Mouse (Mus musculus) embryo, embryonic 10.5 days (tissue): ENCODE data around the gene Jph4.

Experiments
- DNase-seq: peaks from one replicate; pipeline ENCODE4 v3.0.0-alpha.2; 2015; ENCODE audit warnings: low spot score

Jph4 gene

DNA sequence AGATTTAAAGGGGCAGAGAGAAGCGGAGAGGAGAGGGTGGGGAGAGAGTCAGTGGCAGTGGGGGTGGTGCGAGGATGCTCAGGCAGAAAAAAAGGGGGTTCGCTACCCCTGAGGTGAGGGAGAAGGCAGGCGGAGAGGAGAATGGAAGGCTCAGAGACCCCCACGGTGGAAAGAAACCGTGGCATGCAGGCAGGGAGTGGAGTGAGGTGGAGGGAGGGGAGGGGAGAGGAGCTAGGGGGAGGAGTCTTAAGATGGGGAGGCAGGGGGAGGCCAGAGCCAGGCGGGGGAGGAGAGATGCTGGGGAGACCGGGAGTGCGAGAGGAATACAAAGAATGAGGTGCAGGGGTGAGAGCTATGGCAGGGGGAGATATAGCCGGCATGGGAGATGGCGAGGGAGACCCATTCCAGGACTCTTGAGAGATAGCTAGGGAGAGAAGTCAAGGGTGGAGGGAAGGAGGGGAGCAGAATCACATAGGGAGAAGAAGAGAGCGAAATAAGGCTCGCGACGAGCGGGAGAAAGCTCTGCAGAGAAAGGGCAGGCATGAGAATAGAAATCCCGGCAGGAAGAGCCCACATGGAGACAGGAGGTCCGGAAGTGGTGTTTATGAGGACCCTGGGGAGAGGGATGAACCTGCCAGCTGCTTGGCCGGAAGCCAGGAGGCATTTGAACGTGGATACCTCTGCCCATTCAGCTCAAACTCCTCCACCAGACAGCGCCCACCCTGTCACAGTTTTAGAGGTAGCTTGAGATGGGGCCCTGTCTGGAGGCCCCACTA is at the start of gene Jph4:
Jph4 (minus strand) TSS at position 511 of the 776 bp plus-strand sequence.
- no peak for DNase-seq

DNA sequence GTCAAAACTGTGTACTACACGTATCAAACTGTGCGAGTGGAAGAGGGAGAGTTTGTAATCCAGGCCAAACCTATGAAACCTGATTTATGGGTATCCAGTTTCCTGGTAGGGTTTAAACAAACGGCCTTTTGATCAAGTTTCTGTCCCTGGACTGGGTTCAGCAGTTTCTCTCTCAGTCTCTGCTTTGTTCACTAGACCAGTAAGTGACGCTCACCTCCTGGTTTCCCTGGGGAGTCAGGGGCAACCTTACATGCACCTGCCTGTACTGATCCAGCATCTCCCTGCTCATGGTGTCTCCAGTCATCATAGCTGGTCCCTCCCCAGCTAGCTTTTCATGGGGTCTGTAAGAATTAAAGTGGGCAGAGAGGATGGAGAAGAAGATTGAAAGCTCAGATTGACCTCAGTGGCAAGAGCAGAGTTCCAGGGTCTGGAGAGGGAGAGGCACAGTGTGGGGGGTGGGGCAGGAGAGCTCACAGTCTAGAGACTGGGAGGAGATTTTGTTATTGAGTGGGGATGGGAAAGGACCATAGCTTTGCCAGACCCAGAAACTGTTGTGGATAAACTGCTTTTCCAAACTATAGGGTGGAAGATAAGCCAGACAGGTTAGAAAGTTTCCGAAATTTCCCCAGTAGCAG is 47.6 kb upstream of the Jph4 start:
- no peak for DNase-seq

DNA sequence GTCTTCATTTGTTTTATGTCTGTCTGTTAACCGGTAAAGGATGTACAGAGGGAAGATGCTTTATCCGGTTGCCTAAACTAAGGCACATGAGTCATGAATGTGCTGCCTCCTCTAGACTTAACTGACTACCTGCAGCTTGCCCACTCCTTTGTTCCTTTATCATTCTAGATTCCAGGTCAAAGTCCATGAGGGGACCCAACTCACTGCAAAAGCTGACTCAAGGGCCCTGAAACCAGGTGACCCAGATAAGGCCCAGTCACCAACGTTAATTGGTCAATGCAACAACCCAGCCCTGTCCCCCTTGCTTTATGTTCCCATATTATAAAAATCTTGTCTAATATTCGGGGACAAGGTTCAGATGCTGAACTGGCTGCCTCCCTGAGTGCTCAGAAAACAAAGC is 45.4 kb upstream of the Jph4 start:
- DNase-seq: no peak

DNA sequence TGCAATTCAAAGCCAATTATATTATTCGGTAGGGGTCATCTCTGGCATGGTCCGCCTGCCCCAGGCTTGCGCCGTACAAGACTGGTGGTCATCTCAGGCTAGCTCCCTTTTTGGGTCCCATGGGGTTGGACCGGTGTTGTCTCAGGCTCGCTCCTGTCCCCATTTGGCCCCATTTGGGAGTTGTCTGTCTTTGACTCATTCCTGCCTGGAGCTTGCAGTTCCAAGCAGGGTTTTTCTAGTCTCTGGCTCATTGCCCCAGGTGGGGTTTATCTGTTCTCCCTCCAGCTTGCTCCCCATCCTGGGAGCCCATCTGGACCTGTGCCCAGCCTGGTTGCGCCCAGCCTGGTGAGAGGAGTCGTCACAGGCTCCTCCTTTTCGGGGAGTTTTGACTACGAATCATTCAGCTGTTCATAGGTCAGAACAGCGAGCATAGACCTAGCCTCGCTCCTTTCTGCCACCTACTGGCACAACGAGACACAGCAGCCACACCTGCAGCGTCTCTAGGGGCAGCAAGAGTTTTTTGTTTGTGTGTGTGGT is 44.4 kb upstream of the Jph4 start:
- DNase-seq: peak; percentile 84

DNA sequence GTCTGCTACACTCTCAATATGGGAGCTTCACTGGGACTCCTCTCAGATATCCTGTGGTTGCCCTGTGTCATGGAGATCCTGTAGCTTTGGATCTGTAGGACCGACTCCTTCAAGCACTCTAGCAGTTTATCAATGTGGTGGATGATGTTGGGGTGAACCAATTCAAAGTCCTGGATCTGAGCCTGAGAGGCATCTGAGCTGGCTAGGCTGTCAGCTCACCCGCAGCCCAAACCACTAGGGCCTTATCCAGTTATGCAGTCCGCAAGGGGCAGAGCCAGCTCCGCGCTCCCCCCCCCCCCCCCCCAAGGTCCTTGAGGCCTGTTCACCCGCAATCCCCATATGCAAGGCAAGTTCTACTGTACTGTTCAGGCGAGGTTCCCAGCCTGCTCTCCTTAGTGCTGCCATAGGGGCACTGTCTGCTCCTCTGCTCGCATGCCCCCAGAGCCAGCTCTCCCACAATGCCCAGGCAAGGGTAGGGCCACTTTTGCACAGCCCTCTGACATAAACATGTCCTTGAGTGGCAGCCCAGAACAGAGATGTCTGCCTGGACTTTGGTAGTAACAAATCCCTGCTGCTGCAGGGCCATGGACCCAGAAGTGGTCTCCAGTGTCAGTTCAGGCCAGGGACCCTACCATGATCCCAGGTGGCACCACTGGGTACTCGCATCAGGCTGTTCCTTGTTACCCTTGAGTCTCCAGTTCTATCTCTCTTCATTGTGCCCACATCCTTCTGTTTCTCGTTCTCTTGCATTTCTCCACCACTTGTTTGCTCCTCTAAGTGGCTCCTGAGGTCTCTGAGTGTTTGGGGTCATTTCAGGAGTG is 43.7 kb upstream of the Jph4 start:
- DNase-seq: no peak

DNA sequence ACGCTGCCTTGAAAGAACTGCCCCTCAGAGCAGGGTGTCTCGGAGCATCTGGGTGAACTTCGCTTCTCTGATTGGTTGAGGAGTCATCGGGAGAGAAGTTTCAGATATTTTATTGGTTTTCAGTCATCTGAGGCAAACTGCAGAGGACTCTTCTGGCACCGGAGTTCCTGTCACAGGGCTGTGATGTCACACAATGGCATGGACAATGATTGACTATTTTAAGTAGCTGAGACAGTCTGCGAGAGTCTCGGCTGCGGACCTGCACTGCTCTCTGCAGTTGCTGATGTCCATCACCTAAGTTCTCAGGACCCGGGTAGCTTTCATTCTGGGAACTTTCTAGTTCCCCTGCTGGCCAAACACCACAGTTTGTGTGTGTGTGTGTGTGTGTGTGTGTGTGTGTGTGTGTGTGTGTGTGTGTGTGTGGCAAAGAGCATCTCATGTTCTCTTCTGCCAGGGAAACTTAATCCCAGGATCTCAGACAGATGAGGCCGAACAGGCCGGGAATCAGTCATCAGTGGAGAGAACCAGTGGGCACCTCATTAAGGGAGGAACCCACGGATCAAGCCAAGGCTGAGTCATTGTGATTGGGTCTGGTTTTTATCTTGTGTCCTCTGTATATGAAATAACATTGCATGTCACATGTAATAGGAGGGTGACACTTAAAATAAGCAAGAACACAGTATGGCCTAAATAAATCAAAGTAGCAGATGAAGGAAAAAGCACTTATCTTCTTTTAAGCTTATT is 40.8 kb upstream of the Jph4 start:
- no peak for DNase-seq

DNA sequence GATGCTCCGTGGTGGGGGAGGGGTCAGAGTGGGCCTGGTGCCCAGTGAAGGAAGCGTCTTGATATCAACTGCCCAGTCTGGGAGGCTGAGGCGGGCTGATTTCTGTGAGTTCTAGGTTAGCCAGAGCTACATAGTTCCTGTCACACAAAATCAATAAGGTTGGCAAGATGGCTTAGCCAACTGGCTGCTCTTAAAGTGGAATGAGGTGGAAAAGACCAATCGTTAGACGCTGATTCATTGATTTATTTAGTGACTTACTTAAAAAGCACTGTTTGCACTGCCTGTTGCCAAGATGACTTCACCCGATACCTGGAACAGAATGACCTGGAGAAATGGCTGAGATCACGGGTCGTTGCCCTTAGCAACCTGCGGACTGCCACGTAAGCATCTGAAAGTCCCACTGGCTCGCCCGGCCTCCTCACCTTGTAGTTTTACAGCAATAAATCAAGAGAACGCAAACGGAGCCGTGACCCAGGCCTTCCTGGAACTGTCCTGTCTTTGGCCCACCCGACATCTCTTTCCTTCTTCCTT is 36.3 kb upstream of the Jph4 start:
- DNase-seq: no peak

DNA sequence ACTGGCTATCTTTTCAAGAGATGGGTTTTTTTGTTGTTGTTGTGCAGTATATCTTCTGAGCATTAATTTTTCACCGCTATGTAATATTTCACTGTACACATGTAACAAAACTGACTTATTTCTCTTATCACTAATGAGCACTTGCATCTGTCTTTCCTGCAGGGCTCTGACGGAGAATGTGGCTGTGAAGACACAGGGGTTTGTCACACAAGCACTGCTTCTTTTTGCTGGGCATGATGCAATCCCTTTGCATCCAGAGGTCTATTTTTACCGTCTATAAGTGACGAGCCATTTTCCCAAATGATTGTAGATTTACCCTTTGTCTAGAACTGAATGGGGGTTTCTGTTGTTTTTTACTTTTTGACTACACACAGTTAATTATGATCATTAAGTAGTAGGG is 35.4 kb upstream of the Jph4 start:
- no peak for DNase-seq

DNA sequence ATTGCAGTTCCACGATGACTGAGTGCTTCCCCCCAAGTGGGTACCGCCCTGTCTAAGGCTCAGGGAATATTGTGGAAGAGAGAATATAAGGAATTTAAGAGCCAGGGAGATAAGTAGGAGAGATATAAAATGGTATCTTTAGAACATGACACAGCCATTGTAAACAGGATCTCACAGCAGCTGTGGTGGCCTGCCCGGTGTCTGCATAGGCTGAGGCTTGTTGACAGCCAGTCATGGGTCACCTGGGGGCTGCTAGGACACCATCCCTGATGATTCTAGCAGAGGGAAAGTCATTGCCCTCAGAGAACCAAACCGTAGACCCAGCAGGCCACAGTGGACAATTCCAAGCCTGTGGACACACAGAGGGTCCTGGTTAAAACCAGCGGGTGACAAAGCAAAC is 34.2 kb upstream of the Jph4 start:
- no peak for DNase-seq

DNA sequence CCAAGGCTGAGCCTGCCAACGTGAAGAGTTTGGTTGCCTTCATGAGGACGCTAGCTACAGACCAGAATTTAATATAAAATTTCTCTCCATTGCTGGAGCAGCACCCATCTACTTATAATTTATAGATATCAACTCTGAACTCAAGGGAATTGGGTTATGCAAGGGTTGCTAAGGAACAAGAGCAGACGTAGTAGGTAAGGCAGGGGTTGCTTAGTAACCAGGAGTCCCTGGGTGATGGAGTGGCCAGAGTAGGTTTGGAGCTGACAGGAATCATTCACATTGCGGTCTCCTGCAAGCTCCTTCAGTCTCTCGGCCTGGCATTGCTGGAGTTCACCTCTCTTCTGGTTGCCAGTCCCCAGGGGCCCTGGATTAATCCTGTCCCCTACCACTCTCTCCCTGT is 32.3 kb upstream of the Jph4 start:
- no peak for DNase-seq

DNA sequence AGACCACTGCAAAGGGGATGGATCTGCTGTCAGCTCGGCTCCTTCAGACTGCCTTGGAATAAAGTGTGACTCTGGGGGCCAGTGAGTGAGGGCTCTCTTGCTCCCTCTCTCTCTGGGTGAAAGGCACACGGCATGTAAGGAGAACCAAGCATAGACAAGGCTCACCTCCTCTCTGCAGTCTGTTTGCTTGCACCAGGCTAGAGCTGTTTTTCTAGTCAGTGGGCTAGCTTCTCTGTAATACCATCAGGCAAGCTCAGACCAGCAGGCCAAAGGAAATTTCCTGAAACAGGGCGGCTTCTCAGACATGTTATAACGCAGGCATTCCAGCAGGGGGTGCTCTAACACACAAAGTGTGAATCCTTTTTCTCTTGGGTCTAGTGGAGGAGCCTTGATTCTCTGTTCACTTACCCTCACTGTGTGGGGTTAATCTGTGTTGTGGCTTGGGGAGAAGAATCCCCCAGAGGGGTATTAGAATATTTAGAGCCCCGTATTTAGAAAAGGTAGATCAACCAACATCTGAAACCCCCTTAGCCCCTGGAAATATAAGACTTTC is 31.7 kb upstream of the Jph4 start:
- DNase-seq: peak; percentile 90

DNA sequence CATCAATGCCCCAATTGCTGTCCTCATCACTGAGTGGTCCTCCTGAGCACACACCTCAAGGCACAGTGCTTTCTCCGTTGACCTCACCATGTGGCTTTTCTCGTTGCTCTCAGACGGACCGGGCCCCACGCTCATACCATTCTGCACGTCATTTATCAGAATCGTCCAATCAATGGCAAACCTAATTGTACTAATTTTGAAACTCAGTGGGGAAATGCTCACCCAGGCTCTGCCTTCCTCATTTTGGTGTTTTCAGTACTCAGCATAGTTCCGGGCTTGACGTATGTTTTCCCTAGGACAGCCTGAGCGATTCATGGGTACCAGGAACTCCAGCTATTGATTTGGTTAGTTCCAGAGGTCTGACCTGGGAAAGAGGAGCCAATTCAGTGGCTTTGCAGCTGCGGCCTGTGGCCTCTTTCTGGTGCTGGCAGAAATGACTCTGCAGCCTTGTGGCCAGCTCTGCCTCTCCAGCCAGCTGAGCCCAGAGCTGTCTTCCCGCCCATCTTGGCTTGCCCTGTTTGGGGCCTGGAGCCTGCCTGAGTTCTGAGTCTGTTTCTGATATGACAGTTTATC is 30.2 kb upstream of the Jph4 start:
- DNase-seq: no peak

DNA sequence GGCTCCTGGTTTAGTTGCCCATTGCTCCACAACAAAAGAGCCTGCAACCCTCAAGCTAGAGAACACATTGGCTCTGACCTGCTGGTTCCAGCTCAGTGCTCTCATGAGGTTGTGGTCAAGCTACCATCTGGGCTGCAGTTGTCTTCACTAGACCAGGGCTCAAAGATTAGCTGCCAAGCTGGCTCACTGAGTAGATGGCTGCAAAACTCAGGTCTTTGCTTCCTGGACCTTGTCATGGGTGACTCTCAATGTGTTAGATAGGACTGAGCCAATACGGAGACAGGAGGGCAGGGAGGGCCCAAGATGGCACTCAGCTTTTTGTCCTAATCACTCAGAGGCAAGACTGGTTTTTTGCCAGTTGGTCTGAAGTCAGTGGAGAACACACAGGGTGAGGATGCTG is 29.6 kb upstream of the Jph4 start:
- no peak for DNase-seq

DNA sequence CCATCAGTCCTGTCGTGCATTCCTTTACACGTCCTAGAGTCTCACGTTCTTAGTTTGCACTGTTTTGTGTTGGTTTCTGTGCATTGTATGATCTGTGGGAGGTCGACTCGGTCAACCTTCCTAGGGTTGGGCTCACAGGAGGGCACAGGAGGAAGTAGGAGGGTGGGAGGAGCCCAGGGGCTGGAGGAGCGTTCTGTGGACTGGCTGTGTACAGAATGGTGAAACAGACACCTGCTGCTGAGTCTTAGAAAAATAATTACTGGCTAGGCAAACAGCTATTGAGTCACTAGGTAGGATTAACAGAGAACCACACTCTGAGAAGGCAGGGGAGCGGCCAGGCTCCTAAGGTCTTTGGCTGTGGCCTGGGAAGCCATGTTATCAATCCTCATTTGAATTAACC is 22.6 kb upstream of the Jph4 start:
- no peak for DNase-seq

DNA sequence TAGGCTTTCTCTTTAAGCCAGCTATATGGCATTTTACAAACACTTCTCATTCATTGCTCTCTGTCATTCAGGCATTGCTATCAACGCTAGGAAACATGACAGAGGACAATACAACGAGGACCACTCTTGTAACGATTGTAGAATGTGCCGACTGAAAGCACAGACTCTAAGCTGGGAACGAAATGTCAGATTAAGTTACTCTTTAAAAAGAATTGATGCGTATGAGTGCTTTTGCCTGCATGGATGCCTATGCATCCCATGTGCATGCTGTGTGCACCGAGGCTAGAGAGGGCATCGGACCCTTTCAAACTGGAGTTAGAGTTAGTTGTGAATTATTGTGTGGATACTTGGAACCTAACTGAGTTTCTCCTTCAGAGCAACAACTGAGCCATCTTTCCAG is 18.9 kb upstream of the Jph4 start:
- no peak for DNase-seq

DNA sequence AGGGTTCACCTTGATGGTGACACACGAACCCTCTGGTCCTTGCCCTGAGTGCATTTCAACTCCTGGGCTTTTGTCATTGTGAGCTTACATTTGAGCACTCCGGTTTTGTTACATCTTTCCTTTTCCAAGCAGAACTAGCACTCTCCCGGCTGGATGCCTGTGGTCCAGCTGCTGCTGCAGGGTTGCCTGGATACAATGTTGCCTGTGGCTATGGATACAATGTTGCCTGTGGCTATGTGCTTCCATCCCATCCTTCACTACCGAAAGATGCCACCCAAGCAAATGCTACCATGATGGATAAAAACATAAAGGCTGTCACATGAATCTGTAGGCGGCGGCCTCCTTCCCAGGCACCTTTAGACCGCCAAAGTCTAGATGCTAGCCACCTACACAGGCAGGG is 9.8 kb upstream of the Jph4 start:
- DNase-seq: no peak

DNA sequence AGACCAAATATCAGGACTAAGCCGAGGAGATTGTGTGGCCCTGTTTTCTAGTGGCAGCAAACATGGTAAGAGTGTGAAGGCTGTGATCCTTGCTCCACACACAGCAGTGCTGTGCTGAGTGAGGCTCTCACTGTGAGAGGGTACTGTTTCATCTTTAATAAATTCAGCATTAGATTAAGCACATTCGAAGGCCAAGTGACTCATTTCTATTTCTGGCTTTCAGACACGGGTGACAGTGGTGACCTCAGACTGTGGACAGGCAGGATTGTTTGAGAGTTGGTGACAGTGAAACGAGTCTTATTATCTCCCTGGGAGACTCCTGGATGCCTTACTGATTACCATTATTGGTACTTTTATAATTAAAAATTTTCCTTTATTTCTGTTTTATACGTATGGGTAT is 9.0 kb upstream of the Jph4 start:
- no peak for DNase-seq

DNA sequence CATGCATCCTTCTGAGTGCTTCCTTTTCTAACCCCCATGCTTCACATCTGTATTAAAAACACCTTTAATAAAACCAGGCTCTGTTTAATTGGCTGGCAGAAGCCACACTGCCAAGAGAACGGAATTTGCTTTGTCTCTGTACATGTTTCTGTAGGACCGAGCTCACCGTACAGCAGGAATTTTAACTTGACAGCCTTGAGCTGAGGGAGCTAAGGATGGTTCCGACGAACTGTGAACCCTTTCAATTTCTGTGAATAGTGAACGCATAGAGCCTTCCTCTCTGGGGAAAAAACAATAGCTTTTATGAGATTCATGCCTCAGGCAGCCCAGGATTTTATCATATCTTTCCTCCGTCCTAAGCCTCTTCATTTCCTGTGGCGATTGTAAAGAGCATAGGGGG is 5.6 kb upstream of the Jph4 start:
- no peak for DNase-seq

DNA sequence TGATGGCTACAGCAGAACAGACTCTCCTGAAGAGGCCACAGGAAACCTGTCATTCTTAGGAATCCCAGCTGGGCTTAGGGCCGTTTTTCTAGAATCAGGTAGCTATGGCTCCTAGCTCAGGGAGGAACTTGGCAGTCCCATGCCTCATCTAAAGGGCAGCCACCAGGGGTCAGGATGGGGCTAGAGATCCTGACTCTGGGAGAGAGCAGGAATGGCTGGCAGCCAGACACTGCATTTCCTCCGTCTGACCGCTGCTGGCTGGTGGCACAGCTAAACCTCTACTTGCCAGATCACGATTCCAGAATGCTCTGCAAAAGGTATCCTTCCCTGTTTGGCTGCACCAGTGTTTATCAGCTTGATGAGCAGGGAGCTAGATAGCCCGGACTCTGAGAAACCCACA is 5.2 kb upstream of the Jph4 start:
- DNase-seq: peak; percentile 92

DNA sequence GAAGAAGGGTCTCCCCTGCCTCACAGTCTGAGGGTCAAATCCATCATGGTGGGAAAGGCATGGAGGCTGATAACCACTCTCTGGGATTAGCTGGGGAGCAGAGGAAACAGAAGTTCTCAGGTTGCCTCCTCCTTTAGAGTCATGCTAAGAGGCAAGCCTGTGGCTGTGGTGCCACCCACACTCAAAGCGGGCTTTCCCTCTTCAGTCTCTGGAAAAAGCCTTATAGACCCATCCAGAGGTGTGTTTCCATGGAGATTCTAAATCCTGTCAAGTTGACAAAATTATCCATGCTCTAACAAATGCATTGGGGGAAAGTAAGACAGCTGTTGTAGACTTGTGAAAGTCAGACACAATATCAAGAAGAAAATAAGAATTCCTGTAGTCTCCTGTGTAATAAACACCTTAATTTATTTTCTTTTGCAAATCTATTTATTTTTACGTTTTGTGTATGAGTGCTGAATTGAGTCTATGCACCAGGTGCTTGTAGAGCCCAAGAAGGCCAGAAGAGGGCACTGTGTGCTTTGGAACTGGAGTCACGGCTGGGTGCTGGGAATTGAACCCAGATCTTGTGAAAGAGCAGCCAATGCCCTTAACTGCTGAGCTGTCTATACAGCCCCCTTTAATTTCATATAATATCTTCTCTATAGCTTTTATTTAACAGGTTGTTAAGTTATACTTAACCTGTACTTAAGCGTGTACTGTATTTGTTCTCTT is 2.8 kb upstream of the Jph4 start:
- DNase-seq: no peak

DNA sequence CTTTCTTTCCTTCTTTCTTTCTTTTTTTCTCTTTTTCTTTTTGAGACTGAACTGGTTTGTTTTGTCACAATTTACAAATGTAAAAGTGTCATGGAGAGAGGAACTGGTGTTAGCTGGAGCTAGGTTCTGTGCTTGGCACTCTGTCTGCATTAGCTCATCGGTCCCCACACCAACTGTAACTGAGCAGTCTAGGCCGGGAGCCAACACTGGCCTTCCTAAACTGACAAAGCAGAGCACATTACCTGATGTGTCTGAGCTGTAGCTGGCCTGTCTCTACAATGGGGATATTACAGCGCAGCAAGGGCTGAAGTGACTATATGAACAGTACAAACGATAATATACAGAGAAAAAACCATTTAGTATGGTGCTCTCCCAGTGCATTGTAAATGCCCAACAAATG is 2.1 kb upstream of the Jph4 start:
- no peak for DNase-seq
